Mouse (Mus musculus): ENCODE measurements at regions not wholly inside any gene's neighbourhood (a gene's known extent, or its start where the extent isn't known, plus 50 kb on each side); places are given as distances from the start of the nearest gene placed in this dataset.

DNA sequence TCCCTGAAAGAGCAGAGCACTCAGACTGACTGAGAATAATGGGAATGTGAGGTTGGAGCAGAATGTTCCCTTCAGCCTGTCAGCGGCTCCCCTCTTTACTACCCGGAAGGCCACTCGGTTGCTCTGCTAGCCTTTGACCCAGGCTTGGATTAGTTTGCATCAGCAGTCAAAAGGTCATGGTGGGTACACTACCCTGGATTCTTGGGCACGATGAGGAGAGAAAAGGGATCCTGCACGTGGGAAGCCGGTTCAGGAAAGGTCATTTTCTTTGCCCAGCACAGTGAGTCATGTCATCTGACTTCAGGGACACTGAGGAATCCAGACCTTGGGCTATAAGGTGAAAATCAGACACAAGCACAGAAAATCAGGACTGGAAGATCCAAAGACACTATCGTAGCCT lies 443.3 kb downstream of the Rps24 start:
- no peak for TF ChIP-seq MAFK (IDR thresholded peaks at IDR 0.05; ENCODE audit: insufficient read depth, low read depth, low read length)
- TF ChIP-seq HCFC1 (IDR thresholded peaks at IDR 0.05; ENCODE audit: borderline replicate concordance, insufficient read depth, low read length), result no peak
- no peak for TF ChIP-seq ZNF384 (IDR thresholded peaks at IDR 0.05; ENCODE audit: low read depth, low read length)
- no peak for TF ChIP-seq ZC3H11A (IDR thresholded peaks at IDR 0.05; ENCODE audit: borderline replicate concordance, low read depth, low read length)
- TF ChIP-seq CHD2 (IDR thresholded peaks at IDR 0.05; ENCODE audit: low read depth, low read length), result no peak
